In the genomic region with DNA sequence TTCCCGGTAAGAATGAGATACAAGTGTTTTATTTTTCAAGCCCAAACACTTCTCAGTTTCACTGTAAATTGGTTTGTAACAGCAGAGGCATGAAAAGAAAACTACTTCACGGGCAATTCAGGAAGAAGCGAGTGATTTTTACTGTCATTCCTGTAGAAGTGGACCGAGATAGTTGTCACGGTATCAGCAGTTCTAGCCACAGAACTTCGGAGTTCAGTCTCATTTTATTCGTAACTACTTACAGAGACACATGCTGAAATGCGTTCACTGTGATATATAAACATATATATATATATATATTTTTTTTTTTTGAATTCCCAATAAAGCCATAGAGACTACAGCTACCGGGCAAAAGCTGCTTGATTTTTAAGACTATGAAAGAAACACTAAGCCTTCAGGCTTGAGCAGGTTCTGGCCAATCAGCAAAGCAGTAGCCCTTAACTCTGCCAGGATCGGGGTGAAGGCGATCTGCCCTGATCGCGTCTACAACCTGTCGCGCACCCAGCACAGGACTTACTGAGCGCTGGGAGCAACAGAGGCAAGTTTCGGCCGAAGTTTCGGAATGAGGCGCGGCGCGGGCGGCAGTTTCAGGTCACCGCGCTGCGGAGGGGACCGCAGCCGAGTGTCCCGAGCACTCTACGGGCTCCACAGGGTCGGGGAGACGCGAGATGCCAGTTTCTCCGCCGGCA, we compare ENCODE assay signal across 8 mouse cellular contexts. TPM values are rescaled to one million over a fixed set of nuclear protein-coding genes. Genes with fewer than 3 reads are reported as not detected.
DNase-seq lines count a peak whose midpoint lies in the region; ATAC-seq and TF ChIP-seq lines count a peak whose summit lies in the region.

No protein-coding gene starts in this region.

- in situ Hi-C loops in ES-E14 (cut with MboI; ENCODE audit: low sequenced_read_pairs in 2 of 2, unreplicated experiment in 2 of 2) = no loop called here

- H3K9me3 ChIP-seq in heart, postnatal 0 days (replicated peaks; ENCODE audit: control insufficient read depth, low read length) = no peaks in the 10 kb centered on the region
- H3K9me3 ChIP-seq in ES-E14 (ENCODE audit: control insufficient read depth, insufficient read depth, low read depth, low read length) = no peaks in the 10 kb centered on the region
- H3K9me3 ChIP-seq in embryonic facial prominence, embryonic 15.5 days (replicated peaks) = no peaks in the 10 kb centered on the region
- no peaks in the 10 kb centered on the region for H3K9me3 ChIP-seq in limb, embryonic 12.5 days
- no peaks in the 10 kb centered on the region for H3K9me3 ChIP-seq in neural tube, embryonic 13.5 days

- H3K27ac ChIP-seq in heart, postnatal 0 days (ENCODE audit: low read depth) = peak overlapping the region; percentile 94
- H3K27ac ChIP-seq in ES-E14 (ENCODE audit: insufficient read depth, low read depth, low read length, poor library complexity, severe bottlenecking) = peak overlapping the region; percentile 16; the same call in 1 of the 2 replicates
- H3K27ac ChIP-seq in embryonic facial prominence, embryonic 15.5 days (replicated peaks) = peak overlapping the region; percentile 96
- peak overlapping the region; percentile 96 for H3K27ac ChIP-seq in limb, embryonic 12.5 days
- peak overlapping the region; percentile 96 for H3K27ac ChIP-seq in neural tube, embryonic 13.5 days (replicated peaks)

- TF ChIP-seq CTCF in heart, postnatal 0 days (IDR thresholded peaks at IDR 0.05; ENCODE audit: low read depth) = no peak

- peaks cover 10% of the 10 kb centered on the region for H3K4me1 ChIP-seq in heart, postnatal 0 days (ENCODE audit: control insufficient read depth, insufficient read depth)
- H3K4me1 ChIP-seq in ES-E14 (ENCODE audit: control insufficient read depth in 2 of 2, insufficient read depth in 2 of 2, low read length in 2 of 2, poor library complexity in 1 of 2) = peaks cover 0 to 6% of the 10 kb centered on the region in 2 experiments; a peak in 1 of 4 replicates
- H3K4me1 ChIP-seq in embryonic facial prominence, embryonic 15.5 days = peaks cover 10% of the 10 kb centered on the region
- H3K4me1 ChIP-seq in limb, embryonic 12.5 days (replicated peaks) = peaks cover 14% of the 10 kb centered on the region
- H3K4me1 ChIP-seq in neural tube, embryonic 13.5 days (replicated peaks) = peaks cover 29% of the 10 kb centered on the region

- no peak for TF ChIP-seq EP300 in heart, postnatal 0 days (IDR thresholded peaks at IDR 0.05; ENCODE audit: low read depth)

- peak overlapping the region; percentile 94 for H3K9ac ChIP-seq in heart, postnatal 0 days (replicated peaks; ENCODE audit: low read depth, low read length)
- peak overlapping the region; percentile 94 for H3K9ac ChIP-seq in ES-E14 (ENCODE audit: insufficient read depth, low read depth, low read length, poor library complexity, severe bottlenecking)
- H3K9ac ChIP-seq in embryonic facial prominence, embryonic 15.5 days = peak overlapping the region; percentile 97
- peak overlapping the region; percentile 96 for H3K9ac ChIP-seq in limb, embryonic 12.5 days (replicated peaks)
- H3K9ac ChIP-seq in neural tube, embryonic 13.5 days = peak overlapping the region; percentile 96

- H3K4me3 ChIP-seq in heart, postnatal 0 days (ENCODE audit: low read depth, low read length) = peak overlapping the region; percentile 77
- H3K4me3 ChIP-seq in ES-E14 (ENCODE audit: insufficient read depth in 1 of 2, low read depth in 1 of 2, low read length in 2 of 2, poor library complexity in 1 of 2, severe bottlenecking in 1 of 2) = peak overlapping the region; percentile 95 to 99
- peak overlapping the region; percentile 97 for H3K4me3 ChIP-seq in embryonic facial prominence, embryonic 15.5 days (replicated peaks)
- H3K4me3 ChIP-seq in limb, embryonic 12.5 days (replicated peaks) = peak overlapping the region; percentile 95
- H3K4me3 ChIP-seq in neural tube, embryonic 13.5 days = peak overlapping the region; percentile 90

- under 1% methylated on average over 36 of the region's 36 CpGs for WGBS in heart, postnatal 0 days
- WGBS in embryonic facial prominence, embryonic 15.5 days = under 1% methylated on average over 36 of the region's 36 CpGs
- WGBS in limb, embryonic 12.5 days = 1% methylated on average over 35 of the region's 36 CpGs
- WGBS in neural tube, embryonic 13.5 days = under 1% methylated on average over 36 of the region's 36 CpGs

- peak; percentile 48 for ATAC-seq in heart, postnatal 0 days (ENCODE audit: insufficient read depth, low read depth)
- peak; percentile 65 for ATAC-seq in embryonic facial prominence, embryonic 15.5 days (ENCODE audit: insufficient number of reproducible peaks, low FRiP score, low TSS enrichment, low read depth)
- ATAC-seq in limb, embryonic 12.5 days (ENCODE audit: insufficient number of reproducible peaks, insufficient read depth, low FRiP score, low TSS enrichment, low read depth) = peak; percentile 82
- ATAC-seq in neural tube, embryonic 13.5 days (ENCODE audit: low read depth) = peak; percentile 72

- H3K4me2 ChIP-seq in heart, postnatal 0 days (ENCODE audit: low read depth, low read length) = peak overlapping the region; percentile 76
- H3K4me2 ChIP-seq in embryonic facial prominence, embryonic 15.5 days (replicated peaks) = peak overlapping the region; percentile 70
- peak overlapping the region; percentile 70 for H3K4me2 ChIP-seq in limb, embryonic 12.5 days
- H3K4me2 ChIP-seq in neural tube, embryonic 13.5 days = peak overlapping the region; percentile 75

- H3K36me3 ChIP-seq in heart, postnatal 0 days (replicated peaks; ENCODE audit: control insufficient read depth, insufficient read depth, low read length) = no peaks in the 10 kb centered on the region
- H3K36me3 ChIP-seq in ES-E14 (ENCODE audit: control insufficient read depth, insufficient read depth, low read length, poor library complexity, severe bottlenecking) = no peaks in the 10 kb centered on the region
- H3K36me3 ChIP-seq in embryonic facial prominence, embryonic 15.5 days = no peaks in the 10 kb centered on the region
- no peaks in the 10 kb centered on the region for H3K36me3 ChIP-seq in limb, embryonic 12.5 days
- no peaks in the 10 kb centered on the region for H3K36me3 ChIP-seq in neural tube, embryonic 13.5 days

- no peak for DNase-seq in heart, postnatal 0 days (ENCODE audit: low spot score)
- DNase-seq in heart, adult 9 months (ENCODE audit: low spot score in 2 of 2) = no peak
- peak; percentile 29 for DNase-seq in ES-E14 (ENCODE audit: low read depth, low spot score)
- no peak for DNase-seq in right cerebral cortex, postnatal 10 days (ENCODE audit: low spot score in 2 of 2)
- no peak for DNase-seq in left cerebral cortex, adult 18-20 months (ENCODE audit: low spot score in 2 of 2)

- no peaks in the 10 kb centered on the region for H3K27me3 ChIP-seq in heart, postnatal 0 days (ENCODE audit: control insufficient read depth, insufficient read depth, low read length)
- no peaks in the 10 kb centered on the region for H3K27me3 ChIP-seq in embryonic facial prominence, embryonic 15.5 days
- no peaks in the 10 kb centered on the region for H3K27me3 ChIP-seq in limb, embryonic 12.5 days
- peaks cover 7% of the 10 kb centered on the region; the same call in 1 of the 2 replicates for H3K27me3 ChIP-seq in neural tube, embryonic 13.5 days

TF ChIP-seq in ES-E14, 5 proteins besides CTCF, POLR2A, EP300 and RAD21:
- TF ChIP-seq MAFK (IDR thresholded peaks at IDR 0.05; ENCODE audit: insufficient read depth, low read depth, low read length) (no peak), ZNF384 (IDR thresholded peaks at IDR 0.05; ENCODE audit: low read depth, low read length) (no peak), CHD2 (IDR thresholded peaks at IDR 0.05; ENCODE audit: low read depth, low read length) (no peak), HCFC1 (IDR thresholded peaks at IDR 0.05; ENCODE audit: borderline replicate concordance, insufficient read depth, low read length) (no peak), ZC3H11A (IDR thresholded peaks at IDR 0.05; ENCODE audit: borderline replicate concordance, low read depth, low read length) (no peak)
TF ChIP-seq in ES-E14: peak in this region for 0.

RNA-seq across cellular contexts. Expression of gene Snx13, which starts 0.5 kb away (rescaled TPM):
- total RNA-seq in heart, postnatal 0 days (2014; rRNA removed; ENCODE audit: low replicate concordance) = 22.3 and 22.8 TPM in 2 replicates
- 34.1 and 35.1 TPM in 2 replicates for polyA plus RNA-seq in heart, postnatal 0 days (2015; fragmentation: Nextera tagmentation; extraction: Ambion mirVana)
- total RNA-seq in ES-E14 (2012; rRNA removed) = 12.9 and 13.6 TPM in 2 replicates
- 23.0 and 23.2 TPM in 2 replicates for polyA plus RNA-seq in embryonic facial prominence, embryonic 15.5 days (2015; fragmentation: Nextera tagmentation; extraction: Ambion mirVana)
- 23.0 and 23.2 TPM in 2 replicates for polyA plus RNA-seq in limb, embryonic 12.5 days (2016; fragmentation: Nextera tagmentation; extraction: Ambion mirVana)
- 23.7 and 25.3 TPM in 2 replicates for polyA plus RNA-seq in neural tube, embryonic 13.5 days (2015; fragmentation: Nextera tagmentation; extraction: Ambion mirVana)
- 10 to 100 TPM; 65.2 to 68.8 TPM for total RNA-seq in left cerebral cortex, adult 18-20 months (2021)

Comparison
In these comparisons a context has a peak if more than half of its experiments do, and no peak if none do; other contexts are left out.
1. H3K27ac ChIP-seq: peak in every context shown above with its lines; median percentile 96 in embryonic facial prominence, embryonic 15.5 days; 96 in limb, embryonic 12.5 days; 96 in neural tube, embryonic 13.5 days; 94 in heart, postnatal 0 days; 16 in ES-E14.